Mouse (Mus musculus): ENCODE measurements around the gene Ppp1r15a.

DNA sequence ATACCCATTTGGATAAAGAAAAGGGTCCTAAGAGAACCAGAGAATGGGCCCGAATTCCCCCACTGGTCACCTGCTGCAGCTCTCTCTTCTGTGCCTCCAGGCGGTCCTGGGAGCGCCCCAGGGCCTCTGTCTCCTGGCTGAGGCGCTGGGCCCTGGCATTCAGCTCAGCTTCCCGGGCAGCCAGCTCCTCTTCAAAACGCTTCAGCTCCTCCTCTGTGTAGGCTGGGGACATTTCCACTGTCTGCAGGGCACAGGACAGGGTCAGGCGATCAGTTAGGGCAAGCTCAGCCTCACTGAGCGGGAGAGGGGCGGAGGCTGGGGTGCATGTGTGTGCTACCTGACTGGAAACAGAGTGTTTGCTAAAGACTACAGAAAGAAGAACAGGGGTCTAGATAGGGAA, 31.5 kb downstream of the Ppp1r15a start:
- TF ChIP-seq CTCF (IDR thresholded peaks at IDR 0.05; ENCODE audit: extremely low read depth, insufficient read depth, low read length) = no peak
- TF ChIP-seq POLR2A (IDR thresholded peaks at IDR 0.05; ENCODE audit: extremely low read depth, insufficient read depth, low read length) = no peak

All from cortical plate, adult 2 months (tissue).